Comparison of ENCODE assay signal across 10 mouse cellular contexts in the genomic region with DNA sequence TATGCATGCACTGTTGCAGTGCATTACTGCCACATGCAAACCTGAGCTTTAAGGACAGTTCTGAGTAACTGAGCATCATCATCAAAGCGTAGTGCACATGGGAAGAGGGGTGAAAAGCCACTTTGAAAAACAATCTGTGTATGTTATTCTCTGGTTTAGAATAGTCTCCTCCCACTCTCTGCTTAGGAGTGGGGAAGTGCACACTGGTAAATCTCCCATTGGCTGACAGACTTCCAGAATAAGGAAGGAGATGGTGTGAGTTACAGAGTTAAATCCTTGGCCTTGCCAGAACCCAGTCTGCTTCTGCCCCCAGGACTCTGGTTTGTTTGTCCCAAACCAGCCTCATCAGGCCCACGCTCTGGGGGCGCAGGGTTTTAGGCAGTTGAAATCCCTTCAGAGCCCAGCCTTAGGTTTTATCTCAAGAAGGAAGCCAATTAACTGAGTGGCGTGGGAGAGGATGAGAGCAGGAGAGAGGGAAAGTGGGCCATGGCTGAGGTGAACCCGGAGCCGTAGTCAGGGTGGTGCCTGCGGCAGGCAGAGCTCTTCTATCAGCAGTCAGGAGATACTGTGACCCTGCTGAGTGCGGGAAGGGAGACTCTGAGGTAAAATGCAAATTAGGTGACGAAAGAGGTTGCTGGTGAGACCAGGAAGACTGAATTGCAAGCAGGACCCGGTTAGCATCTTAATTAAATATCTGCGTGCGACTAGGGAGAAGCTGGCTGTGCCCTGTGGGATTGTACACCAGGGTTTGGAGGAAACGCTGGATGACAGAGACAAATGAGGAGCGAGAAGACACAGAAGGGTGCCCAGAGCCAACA.
DNase-seq lines count a peak whose midpoint lies in the region; ATAC-seq and TF ChIP-seq lines count a peak whose summit lies in the region.
"Had no signal": no experiment of that assay in that cellular context is flagged by ENCODE, and none has a peak within 500 bp of the region (broad histone marks: within the 10 kb centered on the region; RNA-seq: fewer than 3 reads in every experiment).

No protein-coding gene starts in this region.

- WGBS in lung, embryonic 14.5 days = 13% methylated on average over 14 of the region's 14 CpGs
- 17% methylated on average over 14 of the region's 14 CpGs for WGBS in embryonic facial prominence, embryonic 12.5 days

- no peaks in the 10 kb centered on the region for H3K36me3 ChIP-seq in lung, embryonic 14.5 days (ENCODE audit: insufficient read depth)
- H3K36me3 ChIP-seq in embryonic facial prominence, embryonic 12.5 days = no peaks in the 10 kb centered on the region

- H3K9ac ChIP-seq in lung, embryonic 14.5 days = no peak overlapping the region
- no peak overlapping the region for H3K9ac ChIP-seq in embryonic facial prominence, embryonic 12.5 days

- DNase-seq in heart, adult 11 months = peak; percentile 71
- no peak for DNase-seq in heart, postnatal 10 days
- no peak for DNase-seq in lung, embryonic 14.5 days
- DNase-seq in lung, postnatal 14 days = no peak
- DNase-seq in layer of hippocampus, postnatal 36 days = no peak
- DNase-seq in spleen, adult 12 weeks (ENCODE audit: low spot score) = no peak
- DNase-seq: cerebellum, postnatal 10 days; thymus, adult 18-20 months had no signal

- peaks cover 14% of the 10 kb centered on the region for H3K4me1 ChIP-seq in lung, embryonic 14.5 days (ENCODE audit: insufficient read depth)
- peaks cover 18% of the 10 kb centered on the region for H3K4me1 ChIP-seq in embryonic facial prominence, embryonic 12.5 days

- no peak overlapping the region for H3K27ac ChIP-seq in lung, embryonic 14.5 days (ENCODE audit: low read depth)
- peak overlapping the region; percentile 17; the same call in 1 of the 2 replicates for H3K27ac ChIP-seq in embryonic facial prominence, embryonic 12.5 days

- H3K27me3 ChIP-seq in lung, embryonic 14.5 days (ENCODE audit: insufficient read depth, low read length) = 0 out of 2 replicates have a peak, but pooled peaks cover 4% of the 10 kb centered on the region
- peaks cover 3% of the 10 kb centered on the region; the same call in 1 of the 2 replicates for H3K27me3 ChIP-seq in embryonic facial prominence, embryonic 12.5 days

- H3K4me2 ChIP-seq in lung, embryonic 14.5 days = peak overlapping the region; percentile 35; the same call in 1 of the 2 replicates
- H3K4me2 ChIP-seq in embryonic facial prominence, embryonic 12.5 days (replicated peaks) = peak overlapping the region; percentile 13; the same call in 1 of the 2 replicates

- intact Hi-C loops in heart, postnatal 10 days (cut with DNase I) = no loop called here

- ATAC-seq in lung, embryonic 14.5 days (ENCODE audit: insufficient read depth) = no peak
- no peak for ATAC-seq in embryonic facial prominence, embryonic 12.5 days (ENCODE audit: insufficient number of reproducible peaks, insufficient read depth, low FRiP score, low TSS enrichment)
- peak; percentile 54; the same call in 1 of the 2 replicates for ATAC-seq in megakaryocyte progenitor cell, adult 5-6 weeks (replicated peaks; ENCODE audit: poor library complexity)

- H3K9me3 ChIP-seq in lung, embryonic 14.5 days (ENCODE audit: low read depth, low read length) = no peaks in the 10 kb centered on the region
- no peaks in the 10 kb centered on the region for H3K9me3 ChIP-seq in embryonic facial prominence, embryonic 12.5 days

- no peak for TF ChIP-seq CTCF in lung, embryonic 14.5 days (IDR thresholded peaks at IDR 0.05; ENCODE audit: low read depth)

- H3K4me3 ChIP-seq in lung, embryonic 14.5 days (ENCODE audit: low read depth, low read length) = no peak overlapping the region
- H3K4me3 ChIP-seq in embryonic facial prominence, embryonic 12.5 days = no peak overlapping the region
